Mouse (Mus musculus) adrenal gland, adult (tissue): Measurements from ENCODE around the gene Ten1.

Experiments used
- DNase-seq, 2 experiments: peaks; one replicate each; pipeline ENCODE4 v3.0.0; 2022 to 2023; ENCODE audit warnings: low spot score in 1 of 2; ENCODE audit not compliant: inconsistent age in 2 of 2

The Ten1 gene

GRCm38 (mm10) chr11:116198639-116199531 lies at the start of gene Ten1, which contains the start of gene Acox1:
Gene Ten1, plus strand, starts transcription at chr11:116198855.
Gene Acox1, minus strand, starts transcription at chr11:116199045.
- peak; percentile 99 for DNase-seq

- no peak for DNase-seq
These were observed 49.3 kb upstream of the Ten1 start for GRCm38 (mm10) chr11:116149341-116149740.

- DNase-seq = no peak
These were observed 47.7 kb upstream of the Ten1 start for GRCm38 (mm10) chr11:116150960-116151359.

- DNase-seq = no peak
These were observed 37.3 kb upstream of the Ten1 start for GRCm38 (mm10) chr11:116161312-116161711.

GRCm38 (mm10) chr11:116162146-116162545 lies 36.5 kb upstream of the Ten1 start:
- no peak for DNase-seq

GRCm38 (mm10) chr11:116163002-116163401 lies 35.7 kb upstream of the Ten1 start:
- no peak for DNase-seq

- no peak for DNase-seq
These were observed 31.4 kb upstream of the Ten1 start for GRCm38 (mm10) chr11:116167232-116167631.

- peak; percentile 95 to 97 for DNase-seq
These were observed 30.7 kb upstream of the Ten1 start, which contains the start of gene Fbf1 for GRCm38 (mm10) chr11:116167884-116168439. Gene Fbf1, minus strand, starts transcription at chr11:116168166.

GRCm38 (mm10) chr11:116169214-116169613 lies 29.4 kb upstream of the Ten1 start:
- no peak for DNase-seq

- DNase-seq = no peak
These were observed 28.5 kb upstream of the Ten1 start for GRCm38 (mm10) chr11:116170003-116170800.

- peak in 1 of 2 experiments; percentile 52 for DNase-seq
These were observed 26.7 kb upstream of the Ten1 start for GRCm38 (mm10) chr11:116171959-116172358.

- DNase-seq = peak in 1 of 2 experiments; percentile 84
These were observed 23.7 kb upstream of the Ten1 start for GRCm38 (mm10) chr11:116174775-116175448.

- DNase-seq = peak in 1 of 2 experiments; percentile 78
These were observed 22.6 kb upstream of the Ten1 start for GRCm38 (mm10) chr11:116176010-116176409.

- DNase-seq = no peak
These were observed 20.1 kb upstream of the Ten1 start for GRCm38 (mm10) chr11:116178411-116179121.

- peak in 1 of 2 experiments; percentile 43 for DNase-seq
These were observed 12.8 kb upstream of the Ten1 start for GRCm38 (mm10) chr11:116185836-116186235.

- no peak for DNase-seq
These were observed 12.3 kb upstream of the Ten1 start for GRCm38 (mm10) chr11:116186360-116186759.

GRCm38 (mm10) chr11:116187226-116187930 lies 11.3 kb upstream of the Ten1 start:
- DNase-seq = no peak

- DNase-seq = no peak
These were observed 4.0 kb upstream of the Ten1 start for GRCm38 (mm10) chr11:116194619-116195018.

- DNase-seq = peak in 1 of 2 experiments; percentile 29
These were observed 3.4 kb upstream of the Ten1 start for GRCm38 (mm10) chr11:116195252-116195651.
